Mouse (Mus musculus) frontal cortex, adult (tissue): ENCODE results near the gene Gna11.

Experiments used
- ATAC-seq: cut with Nextera tagmentation; 2 replicates; pipeline ENCODE4 v1.9.2; 2017; ENCODE audit warnings: mild to moderate bottlenecking, moderate library complexity, mixed read lengths; ENCODE audit not compliant: low TSS enrichment

The Gna11 gene

DNA sequence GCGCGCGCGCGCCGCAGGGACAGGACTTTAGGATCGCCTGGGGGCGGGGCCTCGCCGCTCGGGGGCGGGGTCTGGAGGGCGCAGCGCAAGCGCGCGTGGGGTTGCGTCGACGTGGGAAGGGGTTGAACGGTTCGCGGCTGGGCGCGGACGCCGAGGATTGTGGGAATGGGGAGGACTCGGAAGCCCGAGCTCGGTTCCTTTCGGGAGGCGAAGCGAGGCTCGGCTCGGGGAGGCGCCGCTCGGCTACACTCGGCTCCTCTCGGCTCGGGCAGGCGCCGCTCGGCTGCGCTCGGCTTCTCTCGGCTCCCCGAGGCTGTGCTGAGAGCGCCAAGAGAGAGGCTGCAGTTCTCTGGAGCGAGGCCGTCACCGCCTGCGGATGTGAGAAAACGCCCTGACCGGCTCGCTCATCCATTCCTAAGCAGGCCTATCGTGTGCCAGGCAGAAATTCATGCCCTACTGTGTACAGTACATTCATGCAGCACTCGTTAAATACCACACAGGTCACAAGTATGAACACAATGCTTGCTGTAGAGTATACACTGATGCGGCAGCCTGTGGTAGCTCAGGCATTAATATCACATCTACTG is at the start of gene Gna11:
Gene Gna11, minus strand, starts transcription at position 30 of the 587 bp plus-strand sequence.
- ATAC-seq, result peak; percentile 94

DNA sequence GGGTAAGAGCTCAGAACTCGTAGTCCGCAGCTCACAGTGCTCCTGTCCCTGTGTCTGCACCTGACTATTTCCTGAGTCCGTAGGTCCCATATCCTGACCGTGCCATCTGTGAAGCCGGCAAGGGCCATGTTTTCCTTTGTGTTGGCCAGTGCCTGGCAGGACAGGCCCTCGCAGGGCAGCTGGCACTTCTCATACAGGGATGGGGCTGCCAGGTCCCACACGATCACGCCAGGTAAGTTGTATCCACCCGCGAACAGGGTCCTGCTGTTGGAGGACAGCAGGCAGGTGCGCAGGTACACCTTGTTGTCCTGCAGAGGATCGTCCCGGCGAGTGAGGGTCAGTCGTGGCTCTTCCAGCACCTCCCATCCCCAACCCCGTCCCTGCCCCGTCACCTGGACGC is 48.9 kb upstream of the Gna11 start:
- no peak for ATAC-seq

DNA sequence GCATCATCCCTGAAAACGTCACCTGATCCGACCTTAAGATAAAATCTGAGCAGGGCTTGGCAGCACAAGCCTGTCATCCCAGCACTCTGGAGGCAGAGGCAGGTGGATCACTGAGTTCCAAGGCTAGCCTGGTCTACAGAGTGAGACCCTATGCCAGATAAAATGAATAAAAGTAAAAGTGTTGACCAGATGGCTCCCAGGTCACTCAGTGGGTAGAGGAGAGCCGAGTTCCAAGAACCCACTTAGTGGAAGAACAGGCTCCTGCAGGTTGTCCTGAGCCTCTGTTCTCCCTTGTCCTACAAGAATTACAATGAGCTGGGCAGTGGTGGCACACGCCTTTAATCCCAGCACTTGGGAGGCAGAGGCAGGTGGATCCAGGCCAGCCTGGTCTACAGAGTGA is 48.2 kb upstream of the Gna11 start:
- ATAC-seq, result no peak

GRCm38 (mm10) chr10:81592631-81593030 is 47.6 kb upstream of the Gna11 start:
- ATAC-seq, result no peak

DNA sequence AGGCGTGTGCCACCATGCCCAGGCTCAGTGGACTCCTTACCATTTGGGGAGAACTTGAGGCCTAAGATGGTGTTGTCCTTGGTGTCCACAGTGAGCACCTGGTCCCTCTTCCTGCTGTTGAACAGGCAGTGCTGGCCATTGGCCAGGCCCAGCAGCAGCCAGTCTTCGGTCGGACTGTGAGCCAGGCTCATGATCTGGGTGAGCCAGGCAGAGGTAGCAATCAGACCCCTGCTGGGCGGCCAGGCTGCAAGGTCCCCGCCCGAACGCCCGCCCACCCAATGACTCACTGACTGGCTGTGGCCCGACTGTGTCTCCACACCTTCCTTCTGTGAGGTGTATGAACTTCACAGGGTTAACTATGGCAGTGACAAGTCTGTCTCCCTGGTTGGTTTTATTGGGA is 46.9 kb upstream of the Gna11 start:
- no peak for ATAC-seq

- ATAC-seq, result no peak
Observed at GRCm38 (mm10) chr10:81588739-81589138, 43.7 kb upstream of the Gna11 start.

- ATAC-seq, result no peak
Observed at GRCm38 (mm10) chr10:81583347-81583746, 38.4 kb upstream of the Gna11 start.

GRCm38 (mm10) chr10:81580441-81581070 is 35.6 kb upstream of the Gna11 start:
- ATAC-seq, result no peak

DNA sequence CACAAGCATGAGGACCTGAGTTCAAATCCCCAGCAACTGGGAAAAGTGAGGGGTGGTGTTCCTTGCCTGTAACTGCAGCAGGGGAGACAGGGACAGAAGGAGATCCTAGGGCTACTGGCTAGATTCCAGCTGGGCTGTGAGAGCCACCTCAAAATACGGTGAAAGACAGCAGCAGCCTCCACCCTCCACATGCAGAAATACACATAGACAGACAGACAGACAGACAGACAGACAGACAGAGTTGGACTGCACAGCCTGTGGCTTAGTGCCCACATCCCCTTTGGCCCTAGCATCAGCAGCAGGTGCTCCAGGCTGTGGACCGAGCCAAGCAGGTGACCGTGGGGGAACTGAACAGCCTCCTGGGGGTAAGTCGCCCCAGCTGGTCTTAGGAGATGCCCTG is 35.0 kb upstream of the Gna11 start:
- ATAC-seq, result no peak

GRCm38 (mm10) chr10:81575695-81576094 is 30.7 kb upstream of the Gna11 start:
- ATAC-seq, result no peak

DNA sequence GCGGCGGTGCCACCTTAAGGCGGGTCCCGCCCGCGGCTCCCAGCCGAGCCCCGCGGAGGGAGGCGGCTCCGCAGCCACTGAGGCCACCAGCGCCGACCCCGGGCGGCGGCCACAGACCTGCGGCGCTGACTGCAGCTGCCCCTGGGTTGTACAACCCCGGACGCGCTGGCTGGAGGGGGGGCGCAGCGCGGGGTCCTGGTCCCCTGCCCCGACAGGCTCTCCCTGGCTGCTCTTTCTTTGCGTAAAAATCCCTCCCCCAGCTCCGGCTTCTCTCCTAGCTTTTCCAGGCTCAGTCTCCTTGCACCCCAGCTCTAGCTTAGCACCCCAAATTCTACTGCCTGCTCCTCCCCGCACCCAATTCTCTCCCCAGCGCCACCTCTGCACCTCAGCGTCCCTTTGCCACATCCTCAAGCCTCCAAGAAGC is 30.2 kb upstream of the Gna11 start:
- ATAC-seq, result no peak; the same call in 1 of the 2 replicates

GRCm38 (mm10) chr10:81574081-81575056 is 29.4 kb upstream of the Gna11 start, which contains the start of gene Tle2:
TSS of gene Tle2 (plus strand) at chr10:81574561.
- ATAC-seq, result no peak

DNA sequence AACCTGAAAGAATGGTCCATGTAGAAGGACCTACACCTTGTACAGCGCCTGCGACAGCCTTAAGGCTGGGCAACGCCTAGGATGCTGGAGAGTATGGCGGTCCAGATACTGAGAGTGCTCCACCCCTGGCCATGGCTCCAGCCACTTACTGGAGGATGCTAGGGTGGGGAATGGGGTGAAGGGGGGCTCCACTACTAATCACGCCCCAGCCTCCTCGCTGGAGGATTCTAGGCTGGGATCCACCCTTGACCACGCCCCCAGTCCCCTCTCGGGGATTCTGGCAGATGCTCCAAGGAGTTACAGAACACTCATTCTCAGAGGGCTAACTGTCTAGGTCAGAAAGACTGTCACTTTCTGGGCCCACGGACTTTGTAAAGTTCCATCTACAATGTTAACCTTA is 28.0 kb upstream of the Gna11 start:
- no peak for ATAC-seq

GRCm38 (mm10) chr10:81572133-81572671 is 27.2 kb upstream of the Gna11 start:
- ATAC-seq, result no peak

DNA sequence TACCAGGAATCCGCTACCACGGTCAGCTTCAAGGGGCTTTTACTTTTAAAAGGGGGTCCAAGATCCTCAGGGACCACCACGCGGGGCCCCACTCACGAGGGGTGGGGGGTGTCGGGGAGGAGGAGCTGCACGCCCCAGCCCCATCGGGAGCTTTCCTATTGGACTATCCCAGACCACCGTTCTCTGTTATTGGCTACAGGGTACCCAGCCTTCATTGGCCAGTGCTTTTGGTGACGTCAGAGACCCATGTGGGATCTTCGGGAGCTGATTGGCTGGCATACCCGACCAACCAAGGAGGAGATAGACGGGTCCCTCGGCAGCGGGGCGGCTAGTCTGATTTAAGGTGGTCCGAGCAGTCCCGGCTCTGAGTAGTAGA is 26.5 kb upstream of the Gna11 start:
- ATAC-seq, result peak; percentile 87

DNA sequence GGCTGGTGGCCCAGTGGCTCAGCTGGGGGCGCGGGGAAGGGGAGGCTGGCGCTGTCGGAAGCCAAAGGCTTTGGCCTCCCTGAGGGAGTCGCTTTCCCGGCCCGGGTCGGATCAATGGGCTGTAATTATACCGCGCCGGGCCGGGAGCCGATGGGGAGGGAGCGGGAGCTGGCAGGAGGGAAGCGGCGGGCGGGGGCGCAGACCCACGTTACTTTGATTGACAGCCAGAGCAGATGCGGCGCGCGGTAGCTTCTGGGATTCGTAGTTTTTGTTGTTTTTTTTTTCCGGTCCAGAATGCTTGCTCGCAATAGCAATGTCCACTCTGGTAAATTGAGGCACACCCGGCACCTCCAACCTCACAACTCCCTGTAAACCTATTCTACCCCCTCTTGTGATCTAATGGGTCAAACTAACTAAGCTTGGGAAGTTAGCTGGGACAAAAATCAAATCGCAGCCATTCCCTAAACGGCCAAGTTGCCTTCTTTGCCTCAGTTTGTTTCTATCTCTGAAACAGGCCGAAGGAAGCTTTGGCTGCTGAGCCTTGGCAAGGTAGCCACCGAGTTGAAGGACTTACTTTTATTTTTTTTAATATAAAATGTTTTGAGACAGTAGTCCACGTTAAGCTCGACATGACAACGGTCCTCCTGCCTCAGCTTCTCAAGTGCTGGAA is 26.0 kb upstream of the Gna11 start:
- peak; percentile 58 for ATAC-seq

- no peak for ATAC-seq
Observed at GRCm38 (mm10) chr10:81570238-81570800, 25.3 kb upstream of the Gna11 start.

DNA sequence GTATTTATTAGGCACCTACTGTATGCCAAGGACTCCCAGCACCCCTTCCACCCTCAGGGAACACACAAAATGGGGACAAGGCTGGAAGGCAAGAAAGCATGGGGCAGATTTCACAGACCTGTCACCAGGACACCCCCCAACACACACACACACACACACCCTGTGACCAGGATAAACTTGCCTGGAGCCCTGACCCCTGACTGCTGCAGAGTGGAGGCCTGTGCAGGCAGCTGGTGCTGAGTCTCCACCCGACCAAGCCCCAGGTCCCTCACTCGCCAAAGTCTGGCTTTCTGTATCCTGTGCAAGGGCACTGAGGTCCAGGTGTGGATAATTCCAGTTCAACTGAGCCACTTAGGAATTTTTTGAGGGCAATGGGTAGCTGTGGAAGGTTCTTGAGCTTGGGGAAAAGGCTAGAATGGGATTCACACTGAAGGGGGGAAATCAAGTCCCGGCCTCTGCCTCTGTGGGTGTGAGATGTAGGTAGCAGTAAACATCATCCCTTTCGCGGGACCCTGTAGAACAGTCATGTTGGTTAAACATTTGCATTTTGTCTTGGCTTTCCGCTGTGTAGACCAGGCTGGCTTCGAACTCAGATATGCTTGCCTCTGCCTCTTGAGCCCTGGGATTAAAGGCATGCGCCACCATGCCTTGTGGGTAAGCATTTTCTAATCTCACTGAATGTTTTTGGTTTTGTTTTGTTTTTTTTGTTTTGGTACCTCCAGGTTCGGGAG is 24.7 kb upstream of the Gna11 start:
- no peak for ATAC-seq

DNA sequence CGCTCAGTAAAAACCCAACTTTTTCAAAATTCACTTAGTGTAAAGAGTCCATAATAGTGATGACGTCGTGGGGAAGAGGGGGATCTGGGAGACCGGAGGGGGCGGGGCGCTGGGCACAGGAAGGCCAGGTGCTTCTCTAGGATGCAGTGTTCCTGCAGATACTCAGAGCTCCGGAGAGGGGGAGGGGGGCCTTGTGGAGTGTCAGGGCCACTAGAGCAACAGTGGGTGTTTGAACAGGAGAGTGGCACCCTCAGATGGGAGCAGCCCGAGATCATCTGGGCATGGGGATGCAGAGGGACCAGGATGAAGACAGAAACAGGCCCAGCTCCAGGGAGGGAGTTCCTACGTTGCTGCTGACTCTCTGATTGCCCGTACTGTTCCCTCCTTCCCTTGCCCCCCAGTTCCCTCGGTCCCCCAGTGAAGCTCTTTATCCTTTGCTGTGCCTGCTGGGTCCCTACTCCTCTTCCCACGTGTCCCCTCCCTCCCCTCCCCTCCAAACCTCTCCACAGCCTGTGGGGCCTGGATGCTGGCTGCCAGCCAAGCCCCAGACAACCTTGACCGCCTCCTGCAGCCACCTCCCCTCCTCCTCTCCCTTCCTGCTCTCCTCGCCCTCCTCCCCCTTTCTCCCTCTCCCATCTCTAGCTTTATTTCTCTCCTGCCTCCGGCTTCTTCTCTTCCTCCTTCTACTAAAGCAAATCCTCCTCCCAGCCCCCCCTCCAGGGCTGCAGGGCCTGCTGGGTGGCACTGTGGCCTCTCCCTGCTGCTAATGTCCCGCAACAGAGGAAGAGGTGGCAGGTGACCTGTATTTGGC is 23.6 kb upstream of the Gna11 start:
- no peak for ATAC-seq
